Mouse (Mus musculus) gastrocnemius, adult 2 months (tissue): ENCODE data around the gene Actl6a. TPM values are rescaled to one million over a fixed set of nuclear protein-coding genes. Genes with fewer than 3 reads are reported as not detected.

ENCODE experiments used
- DNase-seq: peaks from one replicate; pipeline ENCODE4 v3.0.0; 2022
- H3K27ac ChIP-seq: fragments of 200-600 bp; 2 replicates; pipeline ENCODE4 v1.8.1; 2022; ENCODE audit warnings: mild to moderate bottlenecking
- H3K4me3 ChIP-seq: fragments of 200-600 bp; 2 replicates; pipeline ENCODE4 v1.8.1; 2022; ENCODE audit warnings: mild to moderate bottlenecking, moderate library complexity
- CTCF ChIP-seq: fragments of 200-600 bp; IDR thresholded peaks from 2 replicates; pipeline ENCODE4 v1.8.1; 2022; ENCODE audit warnings: antibody characterized with exemption, mild to moderate bottlenecking, moderate library complexity
- intact Hi-C: fragments of 180-260 bp; cut with DNase I; formaldehyde crosslinking; loops from one replicate; pipeline ENCODE4 v1.15.1; 2025
- total RNA-seq, 2 experiments: library from RNA; stranded (reverse); gene quantifications; 2 replicates each; pipeline ENCODE4 v1.2.3; 2021

Gene Actl6a
- total RNA-seq, 2 experiments from 2014 or later: 13.1 to 16.0 TPM

DNA sequence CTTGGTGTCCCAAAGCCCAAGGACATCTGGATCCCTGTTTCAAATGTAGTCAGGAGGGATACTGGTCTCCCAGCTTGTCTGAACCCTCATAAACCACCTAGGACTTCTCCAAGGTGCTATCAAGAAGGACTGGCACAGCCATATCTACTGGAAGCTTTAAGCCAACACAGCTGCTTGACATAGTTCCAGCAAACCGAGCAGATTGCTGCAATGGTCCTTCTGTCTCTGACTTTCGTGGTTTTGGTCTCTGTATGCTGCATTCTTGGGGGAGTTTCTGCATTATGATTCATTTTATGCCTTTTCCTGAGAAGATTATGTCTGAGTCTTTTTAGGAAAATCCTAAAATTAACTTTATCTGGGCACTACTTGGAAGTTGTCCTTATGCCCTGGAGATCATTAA is 64.7 kb downstream of the Actl6a start:
- no peak overlapping the region for H3K4me3 ChIP-seq
- H3K27ac ChIP-seq: no peak overlapping the region
- DNase-seq: no peak
- intact Hi-C loops: no loop called here
- TF ChIP-seq CTCF: no peak

Other genes with a start within 250 kb of the Actl6a start
- not detected for gene Kcnmb3, start 214.1 kb upstream of the Actl6a start, total RNA-seq
- gene Zfp639, start 196.0 kb upstream of the Actl6a start, total RNA-seq: 10 to 100 TPM; 31.8 to 33.1 TPM
- 100 to 1,000 TPM; 216 to 304 TPM for gene Mfn1, start 176.8 kb upstream of the Actl6a start, total RNA-seq
- 1 to 10 TPM; 4.3 to 7.2 TPM for gene Gnb4, start 89.7 kb upstream of the Actl6a start, total RNA-seq
- gene Ndufb5, start 30.7 kb downstream of the Actl6a start, total RNA-seq: 100 to 1,000 TPM; 524 to 701 TPM
- gene Mrpl47, start 31.3 kb downstream of the Actl6a start, total RNA-seq: 10 to 100 TPM; 24.5 to 36.0 TPM
- gene Usp13, start 111.2 kb downstream of the Actl6a start, total RNA-seq: 100 to 1,000 TPM; 188 to 287 TPM